Mouse (Mus musculus) MEL-GATA-1-ER (cell line): ENCODE data around the gene Ybx3.
A peak's percentile ranks its signal among the peaks of the same experiment; 100 is the strongest.

Experiments
- DNase-seq: peaks from one replicate; pipeline ENCODE4 v3.0.0-alpha.2; 2012; ENCODE audit warnings: low read depth; ENCODE audit errors: extremely low read depth

The Ybx3 gene

GRCm38 (mm10) chr6:131388040-131389021 lies at the start of gene Ybx3:
Gene Ybx3, minus strand, starts transcription at chr6:131388476.
- peak; percentile 36 for DNase-seq

GRCm38 (mm10) chr6:131436626-131437025 lies 48.4 kb upstream of the Ybx3 start:
- no peak for DNase-seq

- no peak for DNase-seq
Measured at GRCm38 (mm10) chr6:131434088-131434487, 45.8 kb upstream of the Ybx3 start.

DNA sequence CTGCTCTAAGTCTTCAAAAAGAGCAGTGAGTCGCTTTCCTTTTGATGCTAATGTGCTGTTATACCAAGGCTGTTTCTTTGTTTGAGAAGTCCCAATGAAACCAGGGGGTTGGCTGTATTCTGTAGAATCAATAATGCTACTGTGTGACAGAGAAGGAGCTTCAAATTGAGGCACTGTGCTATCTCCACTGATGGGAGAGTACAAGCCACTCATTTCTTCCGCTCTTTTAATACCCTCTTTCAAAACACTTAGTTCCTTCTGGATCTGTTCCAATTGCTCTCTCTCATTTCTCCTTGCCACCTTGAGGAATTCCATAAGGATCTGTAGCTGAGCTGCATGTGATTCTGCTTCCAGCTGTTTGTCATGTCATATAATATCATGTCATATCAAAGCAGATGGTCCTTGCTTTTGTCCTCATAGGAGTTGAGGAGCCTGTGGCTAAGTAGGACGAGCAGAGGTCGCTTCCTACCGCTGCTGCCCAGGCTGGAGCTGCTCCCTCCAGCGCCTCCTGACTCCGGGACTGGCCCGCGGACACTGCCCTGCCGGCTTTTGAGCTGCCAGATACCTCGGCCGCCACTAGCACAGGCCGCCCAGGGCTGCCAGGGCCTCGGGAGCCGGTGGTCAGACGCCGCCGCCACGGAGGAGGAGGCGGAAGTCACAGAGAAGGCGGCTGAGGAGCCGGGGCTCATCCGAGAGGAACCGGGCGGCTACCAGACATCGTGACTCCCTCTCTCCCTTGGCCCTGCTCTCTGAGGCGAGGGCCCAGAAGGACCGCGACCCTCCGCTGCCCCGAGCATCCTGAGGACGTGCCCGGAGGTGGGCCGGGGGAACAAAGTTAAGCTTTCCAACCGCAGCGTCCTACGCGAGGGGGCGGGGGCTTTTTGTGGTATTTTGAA lies 45.1 kb upstream of the Ybx3 start:
- no peak for DNase-seq

- DNase-seq, result no peak
Measured at GRCm38 (mm10) chr6:131421572-131421971, 33.3 kb upstream of the Ybx3 start.

GRCm38 (mm10) chr6:131419614-131420013 lies 31.3 kb upstream of the Ybx3 start:
- DNase-seq, result no peak

DNA sequence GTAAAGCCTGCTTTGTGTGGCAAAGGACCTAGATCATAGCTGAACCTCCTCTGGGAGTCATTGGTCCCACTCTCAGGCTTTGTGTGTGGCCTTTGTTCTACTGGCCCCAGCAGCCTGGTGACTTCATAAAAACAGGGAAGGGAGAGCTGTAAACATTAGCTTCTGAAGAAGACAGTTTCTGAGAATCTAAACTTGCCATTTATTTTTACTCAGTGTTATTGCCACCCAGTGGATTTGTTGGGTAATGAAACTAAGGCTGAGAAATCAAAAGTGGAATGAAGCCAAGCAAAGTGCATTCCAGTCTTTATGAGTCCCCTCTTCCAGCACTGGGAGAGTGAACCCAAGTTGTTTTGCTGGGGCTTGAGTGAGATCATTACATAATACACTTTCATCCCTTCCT lies 30.5 kb upstream of the Ybx3 start:
- peak; percentile 28 for DNase-seq

DNA sequence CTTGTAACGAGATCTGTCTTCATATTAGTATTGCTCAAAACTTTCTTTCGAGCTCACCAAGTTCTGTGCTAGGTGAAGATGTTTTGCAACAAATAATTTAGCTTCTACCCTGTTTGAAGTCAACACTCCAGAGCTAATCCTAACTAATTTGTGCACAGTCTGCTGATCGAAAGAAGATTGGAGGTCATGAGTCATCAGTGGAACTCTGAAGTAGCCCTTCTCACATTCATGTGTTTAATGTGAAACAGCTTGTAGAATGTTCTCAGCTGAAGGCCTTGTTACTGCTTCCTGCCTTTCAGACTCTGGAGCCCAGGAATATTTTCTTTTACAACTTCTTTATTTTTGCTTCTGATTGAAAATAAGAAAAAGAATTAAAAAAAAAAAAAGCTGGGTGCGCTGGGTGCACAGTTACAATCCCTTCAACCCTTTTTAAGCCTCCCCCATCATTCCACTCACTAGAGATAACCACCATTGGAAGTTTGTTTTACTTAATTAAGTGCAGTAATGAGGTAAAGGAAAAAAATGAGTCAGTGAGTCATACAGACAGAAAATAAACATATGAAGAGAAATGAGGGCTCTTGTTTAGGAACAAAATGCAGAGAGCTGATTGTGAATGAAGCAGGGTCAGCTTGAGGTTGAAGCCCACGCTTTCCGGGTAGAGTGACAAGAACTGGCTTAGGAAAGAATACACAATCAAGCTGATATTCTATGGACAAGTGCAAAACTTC lies 23.0 kb upstream of the Ybx3 start:
- no peak for DNase-seq

DNA sequence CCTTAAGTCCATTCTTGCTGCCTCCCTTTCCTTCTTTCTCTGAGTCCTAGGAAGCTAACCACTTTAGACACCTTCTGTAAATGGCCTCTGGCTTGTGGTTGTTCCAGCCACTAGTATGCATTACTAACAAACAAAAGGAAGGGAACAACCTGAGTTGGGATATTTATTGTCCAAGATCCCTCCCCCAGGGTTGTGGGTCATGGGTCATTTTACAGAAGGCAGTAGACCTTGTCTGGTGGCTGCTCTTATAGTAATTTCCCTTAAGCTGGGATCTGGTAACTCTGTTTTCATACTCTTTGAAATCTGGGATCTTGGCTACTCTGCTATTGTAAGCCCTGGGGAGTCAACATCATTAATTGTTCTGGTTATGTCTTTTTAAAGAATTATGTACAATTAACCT lies 18.7 kb upstream of the Ybx3 start:
- DNase-seq, result no peak

GRCm38 (mm10) chr6:131405896-131406295 lies 17.6 kb upstream of the Ybx3 start:
- DNase-seq, result no peak

DNA sequence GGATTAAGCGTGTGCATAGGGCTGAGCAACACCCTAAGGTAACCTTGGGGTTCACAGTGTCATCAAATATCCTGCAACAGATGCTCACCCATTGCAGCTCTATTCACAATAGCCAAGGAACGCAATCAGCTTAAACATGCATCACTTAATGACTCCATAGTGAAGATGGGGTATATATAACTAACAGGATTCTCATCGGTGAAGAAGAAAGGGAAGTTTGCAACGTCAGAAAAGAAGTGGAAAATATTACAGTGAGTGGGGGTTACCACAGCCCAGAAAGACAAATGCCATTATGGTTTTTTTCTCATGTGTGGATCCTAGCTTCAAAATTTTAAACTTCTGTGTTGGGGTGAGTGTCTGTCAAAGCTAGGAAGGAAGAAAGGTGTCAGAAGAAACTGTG lies 16.9 kb upstream of the Ybx3 start:
- DNase-seq, result no peak

DNA sequence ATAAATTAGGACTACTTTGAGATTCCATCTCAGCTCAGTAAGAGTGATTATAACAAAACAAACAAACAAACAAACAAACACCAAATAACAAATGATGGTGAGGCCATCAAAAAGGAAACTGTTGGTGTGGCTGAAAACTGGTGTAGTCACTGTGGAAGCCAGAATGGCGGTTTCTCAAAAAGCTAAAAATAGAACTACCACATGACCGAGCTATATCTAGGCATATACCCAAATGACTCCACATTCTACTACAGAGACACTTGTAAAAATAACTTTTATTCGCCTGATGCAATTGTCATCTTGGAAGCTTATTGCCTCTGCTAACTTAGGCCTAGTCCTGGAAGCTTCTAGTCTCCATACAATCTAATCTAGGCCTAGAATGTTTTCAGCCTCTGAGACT lies 16.0 kb upstream of the Ybx3 start:
- no peak for DNase-seq

- no peak for DNase-seq
Measured at GRCm38 (mm10) chr6:131403036-131403435, 14.8 kb upstream of the Ybx3 start.

DNA sequence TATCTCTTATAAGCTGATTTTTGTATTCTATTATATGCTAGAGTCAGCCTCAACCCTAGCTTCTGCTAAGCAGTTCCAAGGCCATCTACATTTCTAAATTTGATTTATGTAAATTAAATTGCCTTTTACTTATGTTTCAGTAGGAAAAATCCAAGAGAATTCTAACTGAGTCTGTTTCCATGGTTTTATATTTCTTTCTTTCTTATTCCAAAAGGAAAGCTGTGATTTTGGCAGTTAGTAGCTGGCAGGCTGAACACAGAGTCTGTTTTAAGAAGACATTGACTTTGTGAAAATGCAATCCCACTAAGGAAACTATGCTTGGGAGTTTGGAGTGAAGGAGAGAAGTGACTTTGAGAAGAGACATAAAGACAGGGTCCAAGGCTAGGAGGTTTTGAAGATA lies 14.3 kb upstream of the Ybx3 start:
- no peak for DNase-seq

GRCm38 (mm10) chr6:131401259-131401658 lies 13.0 kb upstream of the Ybx3 start:
- no peak for DNase-seq

DNA sequence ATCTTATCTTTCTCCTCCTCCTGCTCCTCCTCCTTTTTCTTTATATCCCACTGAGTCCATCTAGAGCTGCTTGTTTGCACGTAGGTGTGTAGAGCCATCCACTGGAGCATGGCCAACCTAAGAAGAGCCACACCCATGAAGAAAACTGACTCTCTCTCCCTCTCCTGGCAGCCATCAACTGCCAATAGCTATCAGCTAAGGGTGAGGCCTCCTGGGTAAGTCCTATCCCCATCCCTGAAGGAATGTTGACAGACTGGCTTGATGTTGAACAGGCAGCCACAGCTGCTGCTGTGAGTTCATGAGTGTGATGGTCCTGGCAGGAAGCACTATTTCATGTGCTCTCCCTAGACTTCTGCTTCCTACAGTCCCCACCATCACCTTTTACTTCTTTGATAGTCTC lies 8.4 kb upstream of the Ybx3 start:
- no peak for DNase-seq

GRCm38 (mm10) chr6:131393873-131394660 lies 5.8 kb upstream of the Ybx3 start:
- DNase-seq, result peak; percentile 66

DNA sequence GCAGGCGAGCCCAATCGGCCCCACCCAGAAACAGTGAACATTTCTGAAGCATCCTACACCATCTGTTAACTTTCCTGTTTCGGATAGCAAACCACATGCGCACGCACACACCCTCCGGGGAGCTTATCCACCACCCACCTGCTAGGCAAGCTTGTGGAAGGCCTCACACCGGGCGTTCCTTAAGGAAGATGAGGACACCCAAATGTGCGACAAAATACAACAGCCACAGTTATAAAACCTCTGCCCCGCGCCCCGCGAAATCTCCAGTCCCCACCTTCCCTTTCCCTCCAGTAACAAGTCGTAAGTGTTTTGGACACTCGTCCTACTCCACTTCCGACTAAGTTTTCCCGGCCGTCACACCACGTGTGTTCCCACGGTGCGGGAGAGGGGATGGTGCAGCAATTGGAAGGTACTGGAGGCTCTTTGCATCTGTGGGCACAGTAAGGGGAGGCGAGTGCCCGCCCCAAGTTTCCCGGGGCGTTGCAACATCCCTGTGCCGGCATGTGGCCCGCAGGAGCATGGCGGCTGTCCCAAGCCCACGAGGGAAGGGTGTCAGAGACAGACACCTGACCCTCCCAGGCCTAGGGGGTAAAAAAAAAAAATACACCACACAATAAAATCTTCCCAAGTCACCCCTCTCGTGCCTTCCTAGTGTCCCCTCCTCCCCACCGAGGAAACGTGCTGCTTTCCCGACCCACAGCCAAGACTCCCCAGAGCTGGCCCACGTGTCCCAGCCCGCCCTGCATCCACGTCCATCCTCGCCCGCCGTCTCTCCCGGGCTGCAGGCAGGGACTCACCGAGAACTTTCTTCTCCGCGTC lies 846 bp downstream of the Ybx3 start:
- peak; percentile 87 for DNase-seq

- DNase-seq, result no peak
Measured at GRCm38 (mm10) chr6:131386416-131387019, 1.8 kb downstream of the Ybx3 start.
